Mouse (Mus musculus) ES-Bruce4 (cell line): ENCODE measurements around the gene Bmper.

Experiments
- CTCF ChIP-seq: IDR thresholded peaks from one replicate; pipeline ENCODE4 v1.8.1; 2011; ENCODE audit warnings: low read depth, low read length
- EP300 ChIP-seq: IDR thresholded peaks from 2 replicates; pipeline ENCODE4 v1.6.1; 2011; ENCODE audit warnings: low read depth, low read length; ENCODE audit not compliant: insufficient read depth
- POLR2A ChIP-seq: IDR thresholded peaks from one replicate; pipeline ENCODE4 v1.8.1; 2011; ENCODE audit warnings: low read length; ENCODE audit not compliant: insufficient read depth

- TF ChIP-seq EP300, result no peak
- TF ChIP-seq CTCF, result no peak
- TF ChIP-seq POLR2A, result no peak
These were observed 155.2 kb downstream of the Bmper start for GRCm38 (mm10) chr9:23377831-23378730.
